In the genomic region with DNA sequence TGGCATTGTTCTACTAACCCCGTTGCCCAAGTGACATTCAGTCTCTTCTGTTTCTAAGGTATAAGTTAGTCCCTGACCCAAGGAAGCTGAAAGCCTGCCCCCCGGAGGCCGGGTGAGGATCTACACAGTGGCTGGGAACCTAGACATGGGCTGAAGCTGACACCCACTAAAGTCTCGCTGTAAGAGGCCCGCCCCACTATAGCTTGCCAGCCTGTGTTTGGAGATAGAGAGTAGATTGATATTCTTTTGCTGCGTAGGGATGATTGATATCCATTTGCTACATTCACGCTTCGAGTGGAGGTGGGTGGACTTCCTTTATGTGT, we compare ENCODE assay signal across 9 mouse cellular contexts. TPM values are rescaled to one million over a fixed set of nuclear protein-coding genes. Genes with fewer than 3 reads are reported as not detected.
DNase-seq lines count a peak whose midpoint lies in the region; ATAC-seq and TF ChIP-seq lines count a peak whose summit lies in the region.
"Had no signal": no experiment of that assay in that cellular context is flagged by ENCODE, and none has a peak within 500 bp of the region (broad histone marks: within the 10 kb centered on the region; RNA-seq: fewer than 3 reads in every experiment).

No protein-coding gene starts in this region.

- H3K27ac ChIP-seq in kidney, embryonic 15.5 days = no peak overlapping the region
- H3K27ac ChIP-seq in MEL (ENCODE audit: control insufficient read depth, low read depth, low read length) = no peak overlapping the region
- no peak overlapping the region for H3K27ac ChIP-seq in heart, embryonic 13.5 days (replicated peaks)

- H3K9me3 ChIP-seq in kidney, embryonic 15.5 days (replicated peaks) = no peaks in the 10 kb centered on the region
- no peaks in the 10 kb centered on the region for H3K9me3 ChIP-seq in MEL (replicated peaks; ENCODE audit: insufficient read depth, low read length)
- H3K9me3 ChIP-seq in heart, embryonic 13.5 days = no peaks in the 10 kb centered on the region

- no peak overlapping the region for H3K4me2 ChIP-seq in kidney, embryonic 15.5 days
- peak overlapping the region; percentile 57 for H3K4me2 ChIP-seq in heart, embryonic 13.5 days

- TF ChIP-seq RAD21 in MEL (IDR thresholded peaks at IDR 0.05; ENCODE audit: low read depth, low read length) = no peak

- no peaks in the 10 kb centered on the region for H3K36me3 ChIP-seq in kidney, embryonic 15.5 days
- H3K36me3 ChIP-seq in MEL (ENCODE audit: control insufficient read depth in 1 of 2, insufficient read depth in 2 of 2, low read length in 2 of 2) = no peaks in the 10 kb centered on the region
- H3K36me3 ChIP-seq in heart, embryonic 13.5 days = no peaks in the 10 kb centered on the region

- H3K4me3 ChIP-seq in kidney, embryonic 15.5 days (replicated peaks) = 0 out of 2 replicates have a peak overlapping the region, but pooled peaks have one; percentile 17
- H3K4me3 ChIP-seq in MEL (ENCODE audit: control insufficient read depth in 1 of 2, insufficient read depth in 1 of 2, low read depth in 2 of 2, low read length in 2 of 2) = no peak overlapping the region
- peak overlapping the region; percentile 7 for H3K4me3 ChIP-seq in heart, embryonic 13.5 days

- ATAC-seq in kidney, embryonic 15.5 days (replicated peaks; ENCODE audit: low FRiP score) = no peak
- no peak for ATAC-seq in heart, embryonic 13.5 days (ENCODE audit: extremely low read depth, insufficient number of reproducible peaks, low FRiP score, low TSS enrichment)

- TF ChIP-seq EP300 in MEL (IDR thresholded peaks at IDR 0.05; ENCODE audit: low read depth in 1 of 2, low read length in 2 of 2) = no peak

- DNase-seq in kidney, postnatal 4 days = no peak
- DNase-seq in MEL (ENCODE audit: low read depth, low spot score) = no peak
- peak; percentile 4 for DNase-seq in lung, postnatal 25 days (ENCODE audit: low spot score)
- no peak for DNase-seq in spleen, adult 12 weeks (ENCODE audit: low spot score)
- no peak for DNase-seq in ovary, postnatal 36 days (ENCODE audit: low spot score)
- no peak for DNase-seq in right cerebral cortex, postnatal 36 days (ENCODE audit: low spot score in 2 of 2)

- 6% methylated on average over 8 of the region's 8 CpGs for WGBS in kidney, embryonic 15.5 days
- WGBS in heart, embryonic 13.5 days = 8% methylated on average over 8 of the region's 8 CpGs

- TF ChIP-seq POLR2A in MEL (IDR thresholded peaks at IDR 0.05; ENCODE audit: control insufficient read depth in 1 of 2, insufficient read depth in 1 of 2, low read depth in 1 of 2, low read length in 2 of 2, poor library complexity in 1 of 2) = no peak

- peaks cover 94% of the 10 kb centered on the region for H3K27me3 ChIP-seq in kidney, embryonic 15.5 days
- H3K27me3 ChIP-seq in MEL (ENCODE audit: control insufficient read depth in 1 of 2, insufficient read depth in 2 of 2, low read length in 2 of 2) = peaks cover 0 to 1% of the 10 kb centered on the region in 2 experiments; a peak in 3 of 4 replicates
- peaks cover 91% of the 10 kb centered on the region for H3K27me3 ChIP-seq in heart, embryonic 13.5 days (replicated peaks)

- H3K9ac ChIP-seq in kidney, embryonic 15.5 days = no peak overlapping the region
- no peak overlapping the region for H3K9ac ChIP-seq in MEL (ENCODE audit: control insufficient read depth, low read depth, low read length, poor library complexity, severe bottlenecking)
- no peak overlapping the region for H3K9ac ChIP-seq in heart, embryonic 13.5 days

- no peaks in the 10 kb centered on the region for H3K79me2 ChIP-seq in MEL (ENCODE audit: control insufficient read depth, insufficient read depth, low read length, poor library complexity)

- TF ChIP-seq CTCF in MEL (IDR thresholded peaks at IDR 0.05 in 2 of 3, conservative IDR thresholded peaks at IDR 0.05 in 1 of 3; ENCODE audit: control insufficient read depth in 1 of 3, insufficient read depth in 1 of 3, low read depth in 2 of 3, low read length in 3 of 3, poor library complexity in 1 of 3, severe bottlenecking in 1 of 3) = peak in 2 of 3 experiments; percentile 10 to 28; a peak in 2 of 6 replicates

- H3K4me1 ChIP-seq in kidney, embryonic 15.5 days = peaks cover 12% of the 10 kb centered on the region
- no peaks in the 10 kb centered on the region for H3K4me1 ChIP-seq in MEL (ENCODE audit: control insufficient read depth in 1 of 2, insufficient read depth in 2 of 2, low read length in 2 of 2)
- peaks cover 10% of the 10 kb centered on the region for H3K4me1 ChIP-seq in heart, embryonic 13.5 days

TF ChIP-seq in MEL, 35 proteins besides CTCF, POLR2A, EP300 and RAD21:
- TF ChIP-seq CHD1 (IDR thresholded peaks at IDR 0.05; ENCODE audit: low read depth, low read length) = no peak
- TF ChIP-seq SMC3 (IDR thresholded peaks at IDR 0.05; ENCODE audit: low read depth, low read length) = no peak
- TF ChIP-seq RCOR1 (IDR thresholded peaks at IDR 0.05; ENCODE audit: low read depth, low read length) = no peak
- TF ChIP-seq TBP (IDR thresholded peaks at IDR 0.05; ENCODE audit: low read depth, low read length) = no peak
- TF ChIP-seq UBTF (IDR thresholded peaks at IDR 0.05; ENCODE audit: borderline replicate concordance, insufficient read depth, low read depth, low read length) = no peak
- TF ChIP-seq ETS1 (IDR thresholded peaks at IDR 0.05; ENCODE audit: low read depth, low read length) = no peak
- TF ChIP-seq JUND (IDR thresholded peaks at IDR 0.05; ENCODE audit: low read depth, low read length) = no peak
- TF ChIP-seq MAZ (IDR thresholded peaks at IDR 0.05; ENCODE audit: low read depth, low read length) = no peak
- no peak for TF ChIP-seq GATA1 (IDR thresholded peaks at IDR 0.05; ENCODE audit: low read depth, low read length)

RNA-seq across cellular contexts. Expression of a gene that starts 1.8 kb away (rescaled TPM):
- polyA plus RNA-seq in kidney, embryonic 15.5 days (2015; fragmentation: Nextera tagmentation; extraction: Ambion mirVana) = not detected in 2 replicates
- not detected in 2 replicates for total RNA-seq in MEL (2012; rRNA removed)
- polyA plus RNA-seq in MEL (2012; ENCODE audit: insufficient read depth in 1 of 2, insufficient read length in 2 of 2, low read depth in 1 of 2, low replicate concordance in 2 of 2, missing spikeins in 1 of 2) = not detected
- polyA plus RNA-seq in heart, embryonic 13.5 days (2015; fragmentation: Nextera tagmentation; extraction: Ambion mirVana) = not detected in 2 replicates
- total RNA-seq: left cerebral cortex, postnatal 14 days had no signal

Comparison
In these comparisons a context has a peak if more than half of its experiments do, and no peak if none do; other contexts are left out.
1. H3K4me3 ChIP-seq: peak in kidney, embryonic 15.5 days (single experiment) and heart, embryonic 13.5 days (single experiment); none in MEL (0 of 2).